In the genomic region with DNA sequence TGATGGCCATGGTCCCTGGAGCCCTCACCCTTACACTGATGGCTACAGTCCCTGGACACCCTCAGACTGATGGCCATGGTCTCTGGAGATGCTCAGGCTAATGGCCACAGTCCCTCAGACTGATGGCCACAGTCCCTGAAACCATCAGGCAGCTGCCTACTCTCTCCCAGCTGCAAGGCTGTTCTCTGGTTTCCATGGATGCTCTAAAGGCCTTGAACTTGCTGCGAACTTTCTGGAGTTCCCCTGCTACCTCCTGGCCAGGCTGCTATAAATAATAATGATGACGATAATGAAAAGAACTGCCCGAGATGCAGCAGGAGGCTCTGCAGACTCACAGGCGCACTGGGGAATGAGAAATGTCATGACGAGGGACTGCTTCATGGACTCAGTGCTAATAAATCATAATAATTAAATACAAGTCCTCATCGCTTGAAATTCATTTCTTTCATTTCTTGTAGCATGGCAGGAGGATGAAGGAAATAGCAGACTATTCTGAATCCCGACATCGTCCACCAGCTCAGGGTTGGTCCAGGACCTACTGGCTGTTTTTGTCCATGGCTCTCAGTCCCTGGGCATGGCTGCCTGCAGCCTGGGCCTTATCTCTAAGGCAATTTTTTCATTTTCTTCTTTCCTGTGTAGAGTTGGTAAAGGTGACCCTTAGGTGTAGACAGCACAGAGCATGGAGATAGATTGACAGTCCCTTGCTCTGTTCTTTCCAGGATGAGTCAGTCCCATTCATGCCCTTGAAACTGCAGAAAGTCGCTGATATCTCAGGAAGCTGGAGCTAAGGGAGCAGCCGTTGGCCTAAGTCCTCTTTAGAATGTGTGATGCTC, we compare ENCODE assay signal across 12 mouse cellular contexts.
DNase-seq lines count a peak whose midpoint lies in the region; ATAC-seq lines count a peak whose summit lies in the region.
"Had no signal": no experiment of that assay in that cellular context is flagged by ENCODE, and none has a peak within 500 bp of the region (broad histone marks: within the 10 kb centered on the region; RNA-seq: fewer than 3 reads in every experiment).

No protein-coding gene starts in this region.

- no peak overlapping the region for H3K4me2 ChIP-seq in hindbrain, embryonic 13.5 days
- no peak overlapping the region for H3K4me2 ChIP-seq in hindbrain, embryonic 12.5 days (replicated peaks)
- no peak overlapping the region for H3K4me2 ChIP-seq in intestine, embryonic 16.5 days (ENCODE audit: low read depth, low read length)
- no peak overlapping the region for H3K4me2 ChIP-seq in limb, embryonic 15.5 days
- H3K4me2 ChIP-seq: midbrain, embryonic 12.5 days had no signal

- DNase-seq in adrenal gland, postnatal 36 days: peak; percentile 71 to 75
- no peak for DNase-seq in testis, postnatal 14 days (ENCODE audit: low spot score)
- DNase-seq in frontal cortex, postnatal 25 days (ENCODE audit: low spot score in 2 of 2): no peak
- no peak for DNase-seq in gastrocnemius, postnatal 36 days
- DNase-seq: right cerebral cortex, adult 18-20 months had no signal

- H3K36me3 ChIP-seq in hindbrain, embryonic 13.5 days: no peaks in the 10 kb centered on the region
- no peaks in the 10 kb centered on the region for H3K36me3 ChIP-seq in hindbrain, embryonic 12.5 days
- no peaks in the 10 kb centered on the region for H3K36me3 ChIP-seq in intestine, embryonic 16.5 days (ENCODE audit: control insufficient read depth, insufficient read depth, low read length)
- H3K36me3 ChIP-seq in limb, embryonic 15.5 days: no peaks in the 10 kb centered on the region
- H3K36me3 ChIP-seq: midbrain, embryonic 12.5 days had no signal

- intact Hi-C loops in gastrocnemius, postnatal 36 days (cut with DNase I): no loop called here

- 0 out of 2 replicates have a peak, but pooled peaks have one; percentile 36 for ATAC-seq in hindbrain, embryonic 13.5 days (ENCODE audit: low FRiP score)
- no peak for ATAC-seq in hindbrain, embryonic 12.5 days (ENCODE audit: low FRiP score)
- peak; percentile 77 for ATAC-seq in intestine, embryonic 16.5 days
- no peak for ATAC-seq in limb, embryonic 15.5 days (ENCODE audit: insufficient number of reproducible peaks, low FRiP score, low TSS enrichment, low read depth)
- ATAC-seq: activated CD4-positive, CD25-positive, alpha-beta regulatory T cell, adult 4 months; forebrain, embryonic 16.5 days had no signal

- 72% methylated on average over 10 of the region's 10 CpGs for WGBS in hindbrain, embryonic 13.5 days
- WGBS in hindbrain, embryonic 12.5 days: 72% methylated on average over 10 of the region's 10 CpGs
- 37% methylated on average over 10 of the region's 10 CpGs for WGBS in intestine, embryonic 16.5 days
- 40% methylated on average over 10 of the region's 10 CpGs for WGBS in limb, embryonic 15.5 days

- H3K9ac ChIP-seq in hindbrain, embryonic 13.5 days: no peak overlapping the region
- H3K9ac ChIP-seq in hindbrain, embryonic 12.5 days: no peak overlapping the region
- no peak overlapping the region for H3K9ac ChIP-seq in intestine, embryonic 16.5 days (ENCODE audit: low read depth, low read length)
- no peak overlapping the region for H3K9ac ChIP-seq in limb, embryonic 15.5 days
- H3K9ac ChIP-seq: midbrain, embryonic 12.5 days had no signal

- H3K9me3 ChIP-seq in hindbrain, embryonic 13.5 days: no peaks in the 10 kb centered on the region
- no peaks in the 10 kb centered on the region for H3K9me3 ChIP-seq in hindbrain, embryonic 12.5 days (replicated peaks)
- no peaks in the 10 kb centered on the region for H3K9me3 ChIP-seq in intestine, embryonic 16.5 days (ENCODE audit: control insufficient read depth, low read length)
- H3K9me3 ChIP-seq in limb, embryonic 15.5 days: no peaks in the 10 kb centered on the region
- H3K9me3 ChIP-seq: midbrain, embryonic 12.5 days had no signal

- H3K27me3 ChIP-seq in hindbrain, embryonic 13.5 days: no peaks in the 10 kb centered on the region
- no peaks in the 10 kb centered on the region for H3K27me3 ChIP-seq in hindbrain, embryonic 12.5 days
- H3K27me3 ChIP-seq in intestine, embryonic 16.5 days (replicated peaks; ENCODE audit: control insufficient read depth, insufficient read depth, low read length): no peaks in the 10 kb centered on the region
- H3K27me3 ChIP-seq in limb, embryonic 15.5 days: no peaks in the 10 kb centered on the region
- H3K27me3 ChIP-seq: midbrain, embryonic 12.5 days had no signal

- H3K27ac ChIP-seq in hindbrain, embryonic 13.5 days: no peak overlapping the region
- H3K27ac ChIP-seq in hindbrain, embryonic 12.5 days: no peak overlapping the region
- H3K27ac ChIP-seq in intestine, embryonic 16.5 days (ENCODE audit: low read length): peak overlapping the region; percentile 57
- peak overlapping the region; percentile 22 for H3K27ac ChIP-seq in limb, embryonic 15.5 days
- H3K27ac ChIP-seq: midbrain, embryonic 12.5 days had no signal

- no peak overlapping the region for H3K4me3 ChIP-seq in hindbrain, embryonic 13.5 days
- no peak overlapping the region for H3K4me3 ChIP-seq in hindbrain, embryonic 12.5 days
- H3K4me3 ChIP-seq in intestine, embryonic 16.5 days (ENCODE audit: low read length): no peak overlapping the region
- H3K4me3 ChIP-seq in limb, embryonic 15.5 days: no peak overlapping the region
- H3K4me3 ChIP-seq: midbrain, embryonic 12.5 days had no signal

- no peaks in the 10 kb centered on the region for H3K4me1 ChIP-seq in hindbrain, embryonic 13.5 days (replicated peaks)
- H3K4me1 ChIP-seq in hindbrain, embryonic 12.5 days: no peaks in the 10 kb centered on the region
- peaks cover 21% of the 10 kb centered on the region for H3K4me1 ChIP-seq in intestine, embryonic 16.5 days (ENCODE audit: control insufficient read depth, insufficient read depth, low read length)
- peaks cover 29% of the 10 kb centered on the region for H3K4me1 ChIP-seq in limb, embryonic 15.5 days
- H3K4me1 ChIP-seq: midbrain, embryonic 12.5 days had no signal

Comparison
In these comparisons a context has a peak if more than half of its experiments do, and no peak if none do; other contexts are left out.
1. ATAC-seq: peak in hindbrain, embryonic 13.5 days (single experiment) and intestine, embryonic 16.5 days (single experiment); none in hindbrain, embryonic 12.5 days (single experiment) and limb, embryonic 15.5 days (single experiment).
2. H3K27ac ChIP-seq: peak in intestine, embryonic 16.5 days (single experiment) and limb, embryonic 15.5 days (single experiment); none in hindbrain, embryonic 13.5 days (single experiment) and hindbrain, embryonic 12.5 days (single experiment).
3. DNase-seq: peak in adrenal gland, postnatal 36 days (2 of 2); none in testis, postnatal 14 days (single experiment), frontal cortex, postnatal 25 days (0 of 2) and gastrocnemius, postnatal 36 days (0 of 2).